Mouse (Mus musculus): ENCODE results near the gene E130308A19Rik.

E130308A19Rik gene

DNA sequence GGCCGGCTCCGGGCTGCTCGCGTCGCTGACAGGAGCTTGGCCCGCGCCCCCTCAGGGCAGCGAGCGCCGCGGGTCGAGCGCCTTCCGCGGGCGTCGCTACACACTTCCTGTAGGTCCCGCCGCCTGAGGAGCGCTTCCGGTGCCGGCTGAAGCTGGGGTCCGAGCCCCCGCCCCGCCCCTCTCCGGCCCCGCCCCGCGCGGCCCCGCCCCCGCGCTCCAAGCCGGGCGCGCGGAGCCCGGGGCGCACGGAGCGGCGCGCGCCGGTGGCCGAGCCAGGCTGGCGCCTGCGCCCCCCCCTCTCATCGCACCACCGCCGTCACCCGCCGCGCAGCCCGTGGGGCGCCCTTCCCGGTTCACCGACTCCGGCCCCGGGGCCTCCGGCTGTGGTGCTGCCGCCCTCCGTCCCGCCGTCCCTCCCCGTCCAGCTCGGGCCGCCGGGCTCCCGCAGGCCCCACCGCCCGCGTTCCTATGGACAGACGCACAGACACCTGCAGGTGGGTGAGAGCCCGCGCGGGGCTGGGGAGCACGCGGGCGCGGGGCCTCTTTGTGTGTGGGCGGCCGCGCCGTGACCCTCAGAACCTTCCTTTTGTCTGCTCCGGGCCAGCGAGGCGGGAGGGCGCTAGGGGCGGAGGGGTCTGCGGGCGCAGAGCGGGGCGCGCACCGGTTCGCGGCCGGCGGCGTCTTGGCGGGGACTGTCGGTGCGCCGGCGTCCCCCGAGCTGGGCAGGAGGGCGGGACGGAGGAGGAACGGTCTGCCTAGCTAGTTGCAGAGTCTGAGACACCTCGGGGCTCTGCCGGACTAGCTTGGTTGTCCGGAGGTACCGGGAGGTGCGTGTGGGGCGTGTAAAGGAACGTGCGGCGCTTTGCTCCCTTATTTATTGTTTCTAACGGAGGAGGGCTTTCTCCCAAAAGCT lies at the start of gene E130308A19Rik:
Gene E130308A19Rik (plus strand): TSS at position 214 of the 913 bp plus-strand sequence.
- DNase-seq = peak; percentile 90

DNA sequence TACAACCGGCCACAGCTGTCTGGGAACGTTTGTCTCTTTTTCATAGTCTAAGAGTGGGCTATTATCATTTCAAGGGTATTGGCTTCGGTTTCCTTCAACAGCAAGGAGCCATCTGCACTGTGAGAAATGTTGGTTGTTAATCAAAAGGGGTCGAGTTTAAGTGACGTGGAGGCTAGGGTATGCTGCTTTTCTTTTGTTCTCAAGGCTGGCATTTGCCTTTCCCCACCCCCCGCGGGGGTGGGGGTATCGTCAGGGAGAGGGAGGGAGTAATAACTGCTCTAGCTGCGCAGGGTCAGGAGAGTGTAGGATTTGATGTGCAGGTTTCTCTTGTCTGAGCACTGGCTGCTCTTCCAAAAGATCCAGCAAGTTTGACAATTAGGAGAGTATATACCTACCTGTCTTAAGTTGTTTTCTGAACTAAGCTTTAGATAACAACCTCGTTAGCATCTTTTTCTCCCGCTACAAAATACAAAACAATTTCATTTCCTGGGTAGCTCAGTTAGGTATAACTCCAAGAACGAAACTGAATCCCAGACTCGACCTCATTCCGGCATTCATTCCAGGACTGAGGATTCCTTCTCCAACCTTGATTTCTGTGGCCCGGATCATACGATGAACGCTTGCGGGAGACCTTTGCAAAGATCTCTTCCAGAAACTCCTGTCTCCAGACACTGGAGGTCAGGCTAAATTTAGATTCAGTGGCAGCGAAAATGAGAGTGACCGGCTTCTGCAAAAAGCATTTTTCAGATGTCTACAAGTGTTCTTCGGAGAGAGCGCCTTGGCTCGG lies 45.3 kb upstream of the E130308A19Rik start:
- peak; percentile 72 for DNase-seq

DNA sequence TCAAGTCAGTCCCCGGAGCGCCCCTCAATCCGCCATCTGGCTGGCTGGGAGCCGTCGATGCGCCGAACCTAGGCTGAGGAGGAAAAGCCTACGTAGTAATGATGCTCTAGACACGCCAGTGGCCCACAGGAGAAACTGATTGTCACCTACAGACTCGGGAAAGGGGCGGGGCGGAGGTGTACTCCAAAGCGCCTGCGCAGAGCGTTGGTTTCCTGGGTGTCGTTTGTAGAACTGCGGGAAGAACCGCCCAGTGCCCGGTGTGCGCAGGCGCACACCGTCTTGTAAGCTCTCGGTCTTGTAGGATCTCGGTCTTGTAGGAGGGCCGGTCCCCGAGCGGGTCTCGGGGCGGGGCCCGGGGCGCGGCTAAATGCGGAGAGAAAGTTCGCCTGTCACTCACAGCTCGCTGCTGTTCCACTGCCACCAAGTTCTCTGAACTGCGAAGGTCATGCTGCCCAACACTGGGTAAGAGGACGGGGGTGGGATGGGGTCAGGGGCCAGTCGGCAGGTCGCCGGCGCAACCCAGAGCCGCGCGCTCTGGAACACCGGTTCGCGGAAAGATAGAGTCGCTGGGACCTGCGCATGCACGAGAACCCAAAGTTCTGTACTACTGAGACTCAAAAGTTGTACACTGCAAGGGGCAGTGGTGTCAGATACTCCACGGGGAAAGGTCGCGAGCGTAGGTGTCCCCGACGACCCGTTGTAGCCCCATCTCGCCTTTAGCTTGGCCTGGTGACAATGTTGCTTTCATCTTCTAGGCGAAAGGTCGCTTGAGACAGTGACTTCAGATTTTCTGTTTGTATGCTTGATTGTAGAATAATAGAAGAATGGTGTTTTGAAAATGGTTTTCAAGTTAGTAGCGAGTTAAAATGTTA lies 44.5 kb upstream of the E130308A19Rik start, which contains the start of gene Hsdl2:
Gene Hsdl2 (plus strand): TSS at position 250 of the 872 bp plus-strand sequence.
- peak; percentile 100 for DNase-seq

DNA sequence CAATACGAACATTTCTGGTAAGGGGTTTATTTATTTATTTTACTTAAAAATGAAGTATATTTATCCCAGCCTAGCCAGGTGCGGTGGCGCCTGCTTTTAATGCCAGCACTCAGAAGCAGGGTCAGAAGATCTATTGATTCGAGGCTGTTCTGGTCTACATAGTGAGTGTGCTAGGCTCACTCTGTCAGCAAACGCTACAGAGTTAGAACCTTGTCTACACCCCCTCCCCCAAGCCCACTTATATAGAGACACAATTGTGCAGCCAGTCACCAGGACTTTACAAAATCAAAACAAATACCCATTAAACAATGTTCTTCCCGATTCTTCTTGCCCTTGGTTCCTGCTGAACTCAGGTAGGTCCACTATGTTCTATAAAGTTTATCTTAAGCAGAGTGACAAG lies 43.8 kb upstream of the E130308A19Rik start:
- peak; percentile 14 for DNase-seq

DNA sequence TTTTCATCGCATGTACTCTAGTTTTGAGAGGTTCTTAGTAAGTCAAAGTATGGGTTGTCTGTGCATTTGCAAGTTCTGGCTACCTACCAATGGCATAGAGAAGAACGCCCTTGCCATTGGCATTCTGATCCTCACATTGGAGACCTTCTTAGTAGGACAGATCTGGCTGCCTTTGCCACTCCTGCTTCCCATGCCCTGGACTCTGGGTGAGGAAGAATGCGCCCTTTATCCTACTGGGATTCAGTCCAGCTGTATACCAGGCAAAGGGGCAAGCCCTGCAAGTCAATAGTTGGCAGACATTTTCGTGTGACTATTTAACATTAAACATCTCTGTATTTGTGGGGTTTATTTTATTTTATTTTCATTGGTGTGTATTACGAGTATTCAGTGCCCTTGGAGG lies 40.9 kb upstream of the E130308A19Rik start:
- no peak for DNase-seq

DNA sequence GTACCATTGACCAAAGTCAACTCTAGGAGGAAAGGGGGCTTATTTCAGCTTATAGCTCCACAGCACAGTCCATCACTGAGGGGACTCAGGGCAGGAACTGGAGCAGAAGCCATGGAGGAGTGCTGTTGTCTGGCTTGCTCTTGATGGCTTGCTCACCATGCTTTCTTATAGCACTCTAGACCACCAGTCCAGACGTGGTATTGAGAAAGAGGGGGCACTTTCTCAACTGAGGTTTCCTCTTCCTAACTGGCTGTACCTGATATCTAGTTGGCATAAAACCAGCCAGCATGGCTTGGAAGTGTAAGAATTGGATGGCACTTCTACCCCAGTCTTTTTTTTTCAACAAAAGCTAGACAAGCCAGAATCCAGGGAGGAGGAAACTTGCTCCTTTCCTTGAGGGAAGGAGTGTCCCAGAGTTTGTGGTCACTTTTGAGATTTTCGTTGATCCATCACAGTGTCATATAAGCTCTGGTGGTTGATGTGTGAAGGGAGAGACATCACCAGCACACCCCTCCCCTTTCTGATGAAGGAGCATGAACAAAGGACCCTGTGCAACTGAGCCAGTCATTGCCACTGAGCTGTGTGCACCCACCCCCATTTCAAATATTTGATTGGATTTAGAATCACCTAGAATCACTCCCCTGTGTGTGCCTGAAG lies 38.7 kb upstream of the E130308A19Rik start:
- DNase-seq = no peak

DNA sequence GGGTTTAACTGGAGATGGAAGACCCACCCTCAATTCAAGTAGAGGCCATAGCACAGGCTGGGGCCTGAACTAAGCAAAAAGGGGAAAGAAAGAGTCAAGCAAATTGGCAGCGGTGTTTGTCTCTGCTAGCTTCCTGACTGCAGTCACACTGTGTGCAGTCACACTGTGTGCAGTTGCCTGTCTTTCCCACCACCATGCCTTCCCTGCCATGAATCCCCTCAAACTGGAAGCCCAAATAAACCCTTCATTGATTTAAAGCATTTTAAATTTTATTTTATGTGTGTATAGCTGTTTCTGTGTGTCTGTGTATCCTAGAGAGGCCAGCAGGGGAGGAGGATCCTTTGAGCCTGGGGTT lies 38.2 kb upstream of the E130308A19Rik start:
- DNase-seq = no peak

DNA sequence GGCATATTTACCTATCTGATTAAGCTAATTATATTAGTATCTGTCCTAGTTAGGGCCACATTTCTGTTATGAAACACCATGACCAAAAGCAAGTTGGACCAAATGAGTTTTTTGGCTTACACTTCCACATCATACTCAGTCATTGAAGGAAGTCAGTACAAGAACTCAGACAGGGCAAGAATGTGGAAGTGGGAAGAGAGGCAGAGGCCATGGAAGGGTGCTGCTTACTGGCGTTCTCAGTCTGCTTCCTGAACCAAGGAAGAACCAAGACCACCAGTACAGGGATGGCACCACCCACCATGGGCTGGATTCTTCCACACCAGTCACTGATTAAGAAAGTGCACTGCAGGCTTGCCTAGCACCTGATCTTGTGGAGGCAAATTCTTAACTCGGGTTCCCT lies 31.4 kb upstream of the E130308A19Rik start:
- DNase-seq = no peak

DNA sequence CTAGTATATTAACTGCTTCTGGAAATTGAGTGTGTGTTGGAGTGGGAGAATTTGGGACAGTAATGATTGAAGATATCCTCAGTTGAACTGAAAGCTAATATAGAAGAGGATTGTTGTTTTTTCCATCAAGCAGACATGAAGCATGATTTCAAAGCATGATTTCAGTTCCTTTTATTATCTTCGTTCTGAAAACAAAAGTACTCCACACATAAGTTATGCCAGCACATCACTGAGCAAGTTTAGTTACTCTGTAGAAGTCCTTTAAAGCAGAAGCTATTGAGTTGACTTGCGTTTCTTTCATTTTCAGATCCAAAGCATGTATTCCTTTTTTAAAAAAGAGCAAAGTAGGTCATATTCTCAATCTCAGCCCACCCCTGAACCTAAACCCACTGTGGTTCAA lies 29.5 kb upstream of the E130308A19Rik start:
- no peak for DNase-seq

DNA sequence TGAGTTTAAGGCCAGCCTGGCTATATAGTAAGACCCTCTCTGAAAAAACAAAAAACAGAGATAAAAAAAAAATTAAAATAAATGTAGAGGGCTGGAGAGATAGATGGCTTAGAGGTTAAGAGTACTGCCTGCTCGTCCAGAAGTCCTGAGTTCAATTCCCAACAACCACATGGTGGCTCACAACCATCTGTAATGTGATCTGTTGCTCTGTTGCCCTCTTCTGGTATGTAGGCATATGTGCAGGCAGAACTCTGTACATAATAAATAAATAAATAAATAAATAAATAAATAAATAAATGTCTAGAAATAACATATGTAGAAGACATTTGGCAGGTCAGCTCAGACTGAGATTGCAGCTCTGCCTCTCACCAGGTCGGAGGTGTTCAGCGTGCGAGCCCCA lies 23.3 kb upstream of the E130308A19Rik start:
- no peak for DNase-seq

DNA sequence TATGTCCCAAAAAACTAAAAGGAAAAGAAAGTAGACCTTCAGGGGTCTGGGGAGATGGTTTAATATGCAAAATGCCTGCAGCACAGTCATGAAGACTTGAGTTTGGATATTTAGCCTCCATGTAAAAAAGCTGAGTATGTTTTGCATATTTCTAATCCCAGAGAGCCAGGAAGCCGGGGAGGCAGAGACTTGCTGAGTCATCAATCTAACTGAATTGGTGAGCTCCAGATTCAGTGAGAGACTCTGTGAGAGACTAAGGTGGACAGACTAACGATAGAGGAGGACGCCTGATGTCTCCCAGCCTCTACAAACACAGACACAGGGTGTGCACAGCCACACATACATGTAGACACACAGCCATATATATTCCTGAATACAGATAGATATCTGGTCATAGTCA lies 21.1 kb upstream of the E130308A19Rik start:
- no peak for DNase-seq

DNA sequence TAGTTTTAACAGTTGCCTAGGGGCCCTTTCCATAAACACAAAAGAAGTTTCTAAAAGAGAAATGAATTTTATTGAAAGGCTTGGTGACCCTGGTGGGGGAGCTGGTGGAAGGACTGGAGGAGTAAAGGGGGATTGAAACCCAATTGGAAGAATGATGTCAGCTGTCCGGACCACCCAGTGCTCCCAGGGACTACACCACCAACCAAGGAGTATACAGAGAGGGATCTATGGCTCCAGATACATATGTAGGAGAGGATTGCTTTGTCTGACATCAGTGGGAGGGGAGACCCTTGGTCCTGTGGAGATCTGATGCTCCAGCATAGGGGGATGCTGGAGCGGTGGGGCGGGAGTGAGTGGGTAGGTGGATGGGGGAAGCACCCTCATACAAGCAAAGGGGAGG lies 20.5 kb upstream of the E130308A19Rik start:
- DNase-seq = no peak

DNA sequence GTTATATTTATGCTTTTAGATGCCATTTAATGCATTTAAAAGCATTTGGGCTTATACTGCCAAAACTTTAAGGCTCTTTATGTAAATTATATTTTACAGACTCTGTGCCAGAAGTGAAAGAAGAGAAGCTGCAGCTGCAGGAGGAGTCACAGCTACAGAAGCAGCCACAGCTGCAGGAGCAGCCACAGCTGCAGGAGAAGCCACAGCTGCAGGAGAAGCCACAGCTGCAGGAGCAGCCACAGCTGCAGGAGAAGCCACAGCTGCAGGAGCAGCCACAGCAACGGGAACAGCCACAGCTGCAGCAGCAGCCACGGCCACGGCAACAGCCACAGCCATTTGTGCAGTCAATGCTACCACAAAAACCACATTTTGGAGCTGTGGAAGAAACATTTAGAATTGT lies 15.6 kb upstream of the E130308A19Rik start:
- DNase-seq = no peak

DNA sequence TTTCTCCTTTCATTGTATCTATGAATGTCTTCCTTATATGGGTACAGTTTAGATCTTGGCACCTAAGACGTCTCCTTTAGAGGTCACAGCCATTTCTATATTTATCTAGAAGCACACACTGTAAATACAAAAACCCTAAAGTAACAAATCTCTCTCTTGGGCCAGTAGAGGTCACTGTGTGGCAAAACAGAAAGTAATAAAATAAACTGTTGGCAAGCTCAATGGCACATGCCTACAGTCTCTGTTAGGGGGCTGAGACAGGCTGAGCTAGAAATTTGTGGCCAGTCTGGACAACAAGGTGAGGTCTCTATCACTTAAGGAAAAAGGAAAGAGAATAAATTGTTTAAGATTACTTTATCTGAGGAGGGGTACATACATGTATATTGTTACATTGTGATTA lies 11.0 kb upstream of the E130308A19Rik start:
- DNase-seq = peak; percentile 21

DNA sequence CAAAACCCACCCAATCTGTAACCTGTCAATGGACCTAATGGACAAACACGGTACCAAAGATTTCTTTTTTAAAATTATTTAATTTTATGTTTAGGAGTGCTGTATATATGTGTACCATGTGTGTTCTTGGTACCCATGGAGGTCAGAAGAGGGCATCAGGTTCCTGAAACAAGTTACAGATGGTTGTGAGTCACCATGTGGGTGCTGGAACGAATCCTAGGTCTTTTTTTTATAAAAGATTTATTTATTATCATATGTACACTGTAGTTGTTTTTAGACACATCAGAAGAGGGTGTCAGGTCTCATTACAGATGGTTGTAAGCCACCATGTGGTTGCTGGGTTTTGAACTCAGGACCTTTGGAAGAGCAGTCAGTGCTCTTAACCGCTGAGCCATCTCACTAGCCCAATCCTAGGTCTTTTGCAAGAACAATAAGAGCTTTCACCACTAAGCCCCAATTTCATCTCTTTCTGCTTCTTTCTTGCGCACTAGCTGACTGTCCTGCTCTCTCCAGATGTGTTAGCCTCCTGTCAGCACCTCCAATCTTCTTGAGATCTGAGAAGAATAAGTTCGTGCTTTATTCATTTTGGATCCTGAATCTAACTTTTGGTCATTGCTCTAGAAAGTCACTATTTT lies 6.3 kb upstream of the E130308A19Rik start:
- DNase-seq = no peak

DNA sequence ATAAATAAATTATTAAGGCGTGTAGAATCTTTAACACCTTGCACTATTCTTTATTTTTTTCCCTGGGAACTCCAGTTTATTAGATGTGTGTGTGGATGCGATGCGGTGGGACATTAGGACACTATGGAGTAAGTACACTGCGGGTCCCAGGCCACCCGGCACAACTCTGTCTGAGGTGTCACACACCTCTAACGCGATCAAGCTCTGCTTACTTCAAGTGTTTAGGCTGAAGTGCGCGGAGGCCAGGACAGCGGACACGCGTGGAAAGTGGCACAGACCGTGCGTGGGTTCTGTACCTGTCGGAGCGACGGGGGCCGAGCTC lies 374 bp upstream of the E130308A19Rik start:
- DNase-seq = no peak

DNA sequence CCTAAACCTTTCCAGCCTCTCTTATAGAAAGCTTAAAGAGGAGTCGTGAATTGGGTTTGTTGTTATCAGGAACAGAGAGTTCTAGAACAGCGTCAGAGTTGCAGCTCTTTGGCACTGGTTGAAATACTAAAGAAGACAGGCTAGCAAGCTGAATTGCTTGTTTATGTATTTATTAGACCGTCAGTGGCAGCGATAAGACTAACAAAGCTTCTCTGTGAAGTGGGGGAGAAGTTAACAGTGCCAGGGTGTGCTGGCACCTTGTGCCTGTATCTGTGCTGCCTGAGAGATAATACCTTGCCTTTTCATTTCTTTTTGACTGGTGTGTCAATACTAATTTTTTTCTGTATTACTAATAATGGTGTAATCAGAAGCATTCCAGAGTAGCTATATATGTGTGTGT lies 2.2 kb downstream of the E130308A19Rik start:
- no peak for DNase-seq

DNA sequence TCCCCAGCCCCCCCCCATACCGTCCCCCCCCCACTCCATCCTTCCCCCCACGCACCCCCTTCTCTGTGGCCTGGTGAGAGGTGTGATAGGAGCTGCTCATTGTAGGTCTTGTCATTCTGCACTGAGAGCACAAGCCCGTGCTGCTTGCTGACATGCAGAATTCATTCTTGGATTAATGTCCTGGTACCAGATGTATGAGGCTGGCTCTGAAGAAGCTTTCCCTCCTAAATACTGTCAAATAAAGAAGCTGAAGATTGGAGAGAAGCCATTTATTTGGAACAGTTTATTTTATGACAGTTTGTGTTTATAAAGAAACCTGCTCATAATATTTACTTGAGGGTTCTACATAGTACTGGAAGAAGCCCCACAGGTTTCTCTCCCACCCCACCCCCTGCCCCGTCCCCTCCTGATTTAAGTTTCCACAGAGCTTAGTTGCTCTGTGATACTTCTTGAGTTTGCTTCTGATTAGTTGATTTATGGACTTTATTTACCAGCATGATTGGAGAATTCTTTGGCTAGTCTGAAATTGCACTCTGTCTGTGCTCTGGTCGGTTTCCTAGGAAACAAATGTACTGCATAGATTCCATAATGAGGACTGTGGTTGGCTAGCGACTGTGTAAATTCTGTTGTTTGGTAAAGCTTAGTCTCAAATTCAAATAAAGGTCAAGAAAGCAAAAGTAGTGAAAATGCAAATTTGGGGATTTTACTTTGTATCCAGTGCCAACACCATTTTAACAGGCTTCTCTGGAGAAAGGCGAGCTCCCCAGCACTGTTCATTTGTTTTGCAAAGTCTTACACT lies 3.3 kb downstream of the E130308A19Rik start:
- DNase-seq = no peak

DNA sequence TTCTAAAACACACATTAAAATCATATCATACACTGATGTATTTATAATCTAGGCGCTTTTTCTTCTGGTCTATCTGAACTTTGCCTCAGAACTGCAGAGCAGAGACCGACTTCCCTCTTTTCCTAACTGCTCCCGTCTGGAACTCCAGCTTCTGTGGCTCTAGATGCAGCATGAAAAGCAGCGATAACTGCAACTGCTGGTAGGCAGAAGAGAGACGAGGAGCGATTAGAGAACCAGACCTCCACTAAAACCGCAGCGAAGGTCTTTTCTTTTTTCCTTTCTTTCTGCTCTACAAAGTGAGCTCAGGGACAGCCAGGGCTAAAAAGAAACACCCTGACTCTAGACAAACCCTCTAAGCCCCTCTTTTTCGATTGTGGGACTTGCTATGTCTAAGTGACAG lies 4.1 kb downstream of the E130308A19Rik start:
- DNase-seq = no peak

DNA sequence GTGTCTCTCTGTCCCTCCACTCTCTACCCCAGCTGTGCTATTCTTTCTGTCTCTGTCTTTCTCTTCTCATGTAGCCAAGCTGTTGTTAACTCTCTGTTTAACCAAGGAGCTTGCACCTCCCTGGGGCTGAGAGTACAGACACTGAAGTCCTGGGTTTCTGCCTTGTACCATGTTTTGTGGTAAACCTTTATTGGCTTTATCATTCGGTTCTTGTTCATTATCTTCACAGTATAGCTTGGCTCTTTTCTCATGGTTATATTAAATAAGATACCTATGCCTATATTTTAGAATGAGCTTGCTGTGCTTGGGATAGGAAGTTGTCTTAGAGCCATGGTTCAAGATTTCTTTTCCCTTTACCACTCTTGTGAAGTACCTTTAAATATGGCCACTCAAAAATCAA lies 8.5 kb downstream of the E130308A19Rik start:
- DNase-seq = no peak

DNA sequence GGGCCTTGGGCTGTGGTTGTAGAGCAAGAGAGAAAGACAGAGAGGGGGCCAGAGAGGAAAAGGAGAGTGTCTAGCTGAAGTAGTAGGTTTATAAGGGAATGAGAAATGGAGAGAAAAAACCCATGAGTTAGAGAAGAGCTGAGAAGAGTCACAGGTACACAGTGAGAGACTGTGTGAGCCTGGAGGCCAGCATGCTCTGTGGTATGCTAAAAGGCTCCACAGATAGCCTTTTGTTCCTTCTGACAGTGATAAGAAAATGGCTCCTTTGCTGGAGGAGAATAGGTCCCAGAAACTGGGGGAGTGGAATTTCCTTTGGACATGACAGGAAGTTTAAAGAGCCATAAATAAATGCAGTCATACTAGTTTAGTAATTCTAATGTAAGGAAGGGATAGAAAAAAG lies 13.2 kb downstream of the E130308A19Rik start:
- no peak for DNase-seq
